Mouse (Mus musculus): Measurements from ENCODE around the gene D930007J09Rik. TPM values are rescaled to one million over a fixed set of nuclear protein-coding genes. Genes with fewer than 3 reads are reported as not detected.
A peak's percentile ranks its signal among the peaks of the same experiment; 100 is the strongest.

Gene D930007J09Rik
- polyA plus RNA-seq, 2 experiments = 1.5 TPM; not detected in 1

GRCm38 (mm10) chr13:32769960-32770359 is 32.7 kb downstream of the D930007J09Rik start:
- ATAC-seq (ENCODE audit: low FRiP score, low read depth) = peak; percentile 80
- Histone ChIP-seq H3K4me1 (ENCODE audit: control insufficient read depth, insufficient read depth, low read length) (peaks cover 13% of the 10 kb centered on the region; the same call in 1 of the 2 replicates), H3K4me3 (replicated peaks; ENCODE audit: low read length) (no peak overlapping the region), H3K4me2 (replicated peaks; ENCODE audit: low read depth, low read length, severe bottlenecking) (no peak overlapping the region), H3K9ac (ENCODE audit: low read depth, low read length, severe bottlenecking) (no peak overlapping the region), H3K36me3 (ENCODE audit: control insufficient read depth, insufficient read depth, low read length) (no peaks in the 10 kb centered on the region), H3K27ac (replicated peaks; ENCODE audit: low read depth, low read length) (no peak overlapping the region), H3K9me3 (ENCODE audit: control insufficient read depth, low read length) (no peaks in the 10 kb centered on the region), H3K27me3 (ENCODE audit: control insufficient read depth, insufficient read depth, low read length) (no peaks in the 10 kb centered on the region)
- TF ChIP-seq POLR2A (IDR thresholded peaks at IDR 0.05; ENCODE audit: borderline replicate concordance, extremely low read depth, insufficient read depth, insufficient read length) = no peak
- DNase-seq (ENCODE audit: low spot score) = peak; percentile 67
- WGBS = 11% methylated on average over 3 of the region's 3 CpGs

GRCm38 (mm10) chr13:32768104-32768503 is 34.5 kb downstream of the D930007J09Rik start:
- H3K4me3 ChIP-seq (replicated peaks; ENCODE audit: low read length) = no peak overlapping the region
- no peak overlapping the region for H3K27ac ChIP-seq (replicated peaks; ENCODE audit: low read depth, low read length)
- WGBS = 8% methylated on average over 4 of the region's 4 CpGs
- no peak overlapping the region for H3K9ac ChIP-seq (ENCODE audit: low read depth, low read length, severe bottlenecking)
- H3K4me1 ChIP-seq (ENCODE audit: control insufficient read depth, insufficient read depth, low read length) = peaks cover 13% of the 10 kb centered on the region; the same call in 1 of the 2 replicates
- no peaks in the 10 kb centered on the region for H3K9me3 ChIP-seq (ENCODE audit: control insufficient read depth, low read length)
- no peak for TF ChIP-seq POLR2A (IDR thresholded peaks at IDR 0.05; ENCODE audit: borderline replicate concordance, extremely low read depth, insufficient read depth, insufficient read length)
- no peaks in the 10 kb centered on the region for H3K36me3 ChIP-seq (ENCODE audit: control insufficient read depth, insufficient read depth, low read length)
- H3K4me2 ChIP-seq (replicated peaks; ENCODE audit: low read depth, low read length, severe bottlenecking) = no peak overlapping the region
- no peak for ATAC-seq (ENCODE audit: low FRiP score, low read depth)
- H3K27me3 ChIP-seq (ENCODE audit: control insufficient read depth, insufficient read depth, low read length) = no peaks in the 10 kb centered on the region
- peak; percentile 50 for DNase-seq (ENCODE audit: low spot score)

- H3K4me2 ChIP-seq (replicated peaks; ENCODE audit: low read depth, low read length, severe bottlenecking) = no peak overlapping the region
- no peak overlapping the region for H3K9ac ChIP-seq (ENCODE audit: low read depth, low read length, severe bottlenecking)
- no peak overlapping the region for H3K4me3 ChIP-seq (replicated peaks; ENCODE audit: low read length)
- no peaks in the 10 kb centered on the region for H3K27me3 ChIP-seq (ENCODE audit: control insufficient read depth, insufficient read depth, low read length)
- H3K4me1 ChIP-seq (ENCODE audit: control insufficient read depth, insufficient read depth, low read length) = peaks cover 13% of the 10 kb centered on the region
- no peaks in the 10 kb centered on the region for H3K36me3 ChIP-seq (ENCODE audit: control insufficient read depth, insufficient read depth, low read length)
- 40% methylated on average over 7 of the region's 7 CpGs for WGBS
- TF ChIP-seq POLR2A (IDR thresholded peaks at IDR 0.05; ENCODE audit: borderline replicate concordance, extremely low read depth, insufficient read depth, insufficient read length) = no peak
- H3K9me3 ChIP-seq (ENCODE audit: control insufficient read depth, low read length) = no peaks in the 10 kb centered on the region
- DNase-seq (ENCODE audit: low spot score) (no peak), ATAC-seq (ENCODE audit: low FRiP score, low read depth) (no peak)
- H3K27ac ChIP-seq (replicated peaks; ENCODE audit: low read depth, low read length) = no peak overlapping the region
These were observed 38.2 kb downstream of the D930007J09Rik start for GRCm38 (mm10) chr13:32764448-32764847.

GRCm38 (mm10) chr13:32763141-32763540 is 39.5 kb downstream of the D930007J09Rik start:
- H3K9me3 ChIP-seq (ENCODE audit: control insufficient read depth, low read length) = no peaks in the 10 kb centered on the region
- no peak for DNase-seq (ENCODE audit: low spot score)
- no peak overlapping the region for H3K4me3 ChIP-seq (replicated peaks; ENCODE audit: low read length)
- H3K27ac ChIP-seq (replicated peaks; ENCODE audit: low read depth, low read length) = no peak overlapping the region
- H3K36me3 ChIP-seq (ENCODE audit: control insufficient read depth, insufficient read depth, low read length) = no peaks in the 10 kb centered on the region
- no peak for ATAC-seq (ENCODE audit: low FRiP score, low read depth)
- 89% methylated on average over 3 of the region's 3 CpGs for WGBS
- peaks cover 22% of the 10 kb centered on the region for H3K4me1 ChIP-seq (ENCODE audit: control insufficient read depth, insufficient read depth, low read length)
- no peaks in the 10 kb centered on the region for H3K27me3 ChIP-seq (ENCODE audit: control insufficient read depth, insufficient read depth, low read length)
- H3K4me2 ChIP-seq (replicated peaks; ENCODE audit: low read depth, low read length, severe bottlenecking) = no peak overlapping the region
- H3K9ac ChIP-seq (ENCODE audit: low read depth, low read length, severe bottlenecking) = no peak overlapping the region
- no peak for TF ChIP-seq POLR2A (IDR thresholded peaks at IDR 0.05; ENCODE audit: borderline replicate concordance, extremely low read depth, insufficient read depth, insufficient read length)

GRCm38 (mm10) chr13:32760795-32761194 is 41.9 kb downstream of the D930007J09Rik start:
- H3K4me2 ChIP-seq (replicated peaks; ENCODE audit: low read depth, low read length, severe bottlenecking) = no peak overlapping the region
- peaks cover 24% of the 10 kb centered on the region for H3K4me1 ChIP-seq (ENCODE audit: control insufficient read depth, insufficient read depth, low read length)
- ATAC-seq (ENCODE audit: low FRiP score, low read depth) (peak; percentile 30), DNase-seq (ENCODE audit: low spot score) (peak; percentile 70)
- no peaks in the 10 kb centered on the region for H3K27me3 ChIP-seq (ENCODE audit: control insufficient read depth, insufficient read depth, low read length)
- TF ChIP-seq POLR2A (IDR thresholded peaks at IDR 0.05; ENCODE audit: borderline replicate concordance, extremely low read depth, insufficient read depth, insufficient read length) = no peak
- H3K9ac ChIP-seq (ENCODE audit: low read depth, low read length, severe bottlenecking) = no peak overlapping the region
- 38% methylated on average over 2 of the region's 2 CpGs for WGBS
- H3K9me3 ChIP-seq (ENCODE audit: control insufficient read depth, low read length) = no peaks in the 10 kb centered on the region
- H3K4me3 ChIP-seq (replicated peaks; ENCODE audit: low read length) = no peak overlapping the region
- no peak overlapping the region for H3K27ac ChIP-seq (replicated peaks; ENCODE audit: low read depth, low read length)
- H3K36me3 ChIP-seq (ENCODE audit: control insufficient read depth, insufficient read depth, low read length) = no peaks in the 10 kb centered on the region

- 19% methylated on average over 4 of the region's 4 CpGs for WGBS
- ATAC-seq (ENCODE audit: low FRiP score, low read depth) (peak; percentile 55; the same call in 1 of the 2 replicates), DNase-seq (ENCODE audit: low spot score) (peak; percentile 37)
- Histone ChIP-seq H3K36me3 (ENCODE audit: control insufficient read depth, insufficient read depth, low read length) (no peaks in the 10 kb centered on the region), H3K9ac (ENCODE audit: low read depth, low read length, severe bottlenecking) (no peak overlapping the region), H3K27ac (replicated peaks; ENCODE audit: low read depth, low read length) (no peak overlapping the region), H3K4me1 (ENCODE audit: control insufficient read depth, insufficient read depth, low read length) (peaks cover 24% of the 10 kb centered on the region), H3K4me3 (replicated peaks; ENCODE audit: low read length) (no peak overlapping the region), H3K27me3 (ENCODE audit: control insufficient read depth, insufficient read depth, low read length) (no peaks in the 10 kb centered on the region), H3K9me3 (ENCODE audit: control insufficient read depth, low read length) (no peaks in the 10 kb centered on the region), H3K4me2 (replicated peaks; ENCODE audit: low read depth, low read length, severe bottlenecking) (no peak overlapping the region)
- no peak for TF ChIP-seq POLR2A (IDR thresholded peaks at IDR 0.05; ENCODE audit: borderline replicate concordance, extremely low read depth, insufficient read depth, insufficient read length)
These were observed 43.6 kb downstream of the D930007J09Rik start for GRCm38 (mm10) chr13:32759036-32759435.

Other genes starting within 250 kb of the D930007J09Rik start
- gene Mylk4, start 18.9 kb downstream of the D930007J09Rik start, polyA plus RNA-seq (2012; rRNA removed) = 16.6 and 18.6 TPM in 2 replicates
- 8.9 and 11.2 TPM in 2 replicates for gene Mylk4, start 18.9 kb downstream of the D930007J09Rik start, polyA plus RNA-seq (2014; fragmentation: Nextera tagmentation; extraction: Ambion mirVana)
- gene Wrnip1, start 811 bp downstream of the D930007J09Rik start, polyA plus RNA-seq (2012; rRNA removed) = 60.9 and 61.9 TPM in 2 replicates
- gene Wrnip1, start 811 bp downstream of the D930007J09Rik start, polyA plus RNA-seq (2014; fragmentation: Nextera tagmentation; extraction: Ambion mirVana) = 25.5 and 26.9 TPM in 2 replicates
- 6.9 and 8.7 TPM in 2 replicates for gene Serpinb1a, start 48.3 kb upstream of the D930007J09Rik start, polyA plus RNA-seq (2012; rRNA removed)
- gene Serpinb1a, start 48.3 kb upstream of the D930007J09Rik start, polyA plus RNA-seq (2014; fragmentation: Nextera tagmentation; extraction: Ambion mirVana) = 19.4 and 23.3 TPM in 2 replicates
- gene Serpinb1c, start 95.4 kb upstream of the D930007J09Rik start, polyA plus RNA-seq (2012; rRNA removed) = not detected in 2 replicates
- not detected in 2 replicates for gene Serpinb1c, start 95.4 kb upstream of the D930007J09Rik start, polyA plus RNA-seq (2014; fragmentation: Nextera tagmentation; extraction: Ambion mirVana)
- gene Serpinb6b, start 162.4 kb upstream of the D930007J09Rik start, polyA plus RNA-seq (2012; rRNA removed) = 0.73 and 1.0 TPM in 2 replicates
- 1.5 and 1.6 TPM in 2 replicates for gene Serpinb6b, start 162.4 kb upstream of the D930007J09Rik start, polyA plus RNA-seq (2014; fragmentation: Nextera tagmentation; extraction: Ambion mirVana)
- 2.4 and 2.6 TPM in 2 replicates for gene Serpinb9, start 200.4 kb upstream of the D930007J09Rik start, polyA plus RNA-seq (2012; rRNA removed)
- gene Serpinb9, start 200.4 kb upstream of the D930007J09Rik start, polyA plus RNA-seq (2014; fragmentation: Nextera tagmentation; extraction: Ambion mirVana) = 4.2 and 4.6 TPM in 2 replicates
- gene Serpinb9b, start 224.6 kb upstream of the D930007J09Rik start, polyA plus RNA-seq (2012; rRNA removed) = 0.10 TPM in 2 replicates
- gene Serpinb9b, start 224.6 kb upstream of the D930007J09Rik start, polyA plus RNA-seq (2014; fragmentation: Nextera tagmentation; extraction: Ambion mirVana) = 0.10 TPM in 1 of 2 replicates, not detected in the other